Mouse (Mus musculus) testis, adult 2 months (tissue): ENCODE data around the gene Slc5a10. TPM values are rescaled to one million over a fixed set of nuclear protein-coding genes. Genes with fewer than 3 reads are reported as not detected.

Experiments used
- H3K27ac ChIP-seq: fragments of 200-500 bp; 2 replicates; pipeline ENCODE4 v1.5.1; 2012; ENCODE audit warnings: low read depth, low read length; ENCODE audit not compliant: control insufficient read depth, insufficient read depth
- H3K27me3 ChIP-seq: fragments of 200-500 bp; 2 replicates; pipeline ENCODE4 v1.6.1; 2012; ENCODE audit warnings: mild to moderate bottlenecking, low read length, moderate library complexity; ENCODE audit not compliant: control insufficient read depth, insufficient read depth
- H3K36me3 ChIP-seq: fragments of 200-500 bp; 2 replicates; pipeline ENCODE4 v1.6.1; 2012; ENCODE audit warnings: mild to moderate bottlenecking, low read length; ENCODE audit not compliant: control insufficient read depth, insufficient read depth
- H3K4me1 ChIP-seq: fragments of 200-500 bp; 2 replicates; pipeline ENCODE4 v1.6.1; 2012; ENCODE audit warnings: low read length; ENCODE audit not compliant: control insufficient read depth, insufficient read depth
- H3K4me3 ChIP-seq: fragments of 200-500 bp; 2 replicates; pipeline ENCODE4 v1.5.1; 2012; ENCODE audit warnings: low read depth, mild to moderate bottlenecking, low read length, moderate library complexity, mixed read lengths; ENCODE audit not compliant: control insufficient read depth
- CTCF ChIP-seq: fragments of 200-500 bp; IDR thresholded peaks from 2 replicates; pipeline ENCODE4 v1.5.1; 2012; ENCODE audit warnings: low read depth, mild to moderate bottlenecking, inconsistent platforms, low read length, moderate library complexity; ENCODE audit not compliant: control insufficient read depth, insufficient read depth, insufficient replicate concordance
- POLR2A ChIP-seq: fragments of 200-500 bp; IDR thresholded peaks from 2 replicates; pipeline ENCODE4 v1.6.1; 2012; ENCODE audit warnings: low read depth, mild to moderate bottlenecking, inconsistent platforms, low read length, moderate library complexity; ENCODE audit not compliant: control insufficient read depth
- polyA plus RNA-seq: library from polyadenylated mRNA; depleted of rRNA; stranded (reverse); fragments of >200 nt; gene quantifications from 2 replicates; pipeline ENCODE4 v1.2.3, GENCODE M21; 2012

Slc5a10 gene
- polyA plus RNA-seq, 1 experiment, result 0.27 TPM

GRCm38 (mm10) chr11:61659011-61659858, 61.4 kb downstream of the Slc5a10 start:
- Histone ChIP-seq H3K27me3 (no peaks in the 10 kb centered on the region), H3K4me1 (no peaks in the 10 kb centered on the region), H3K4me3 (no peak overlapping the region), H3K36me3 (no peaks in the 10 kb centered on the region), H3K27ac (no peak overlapping the region)
- TF ChIP-seq CTCF (no peak), POLR2A (no peak)

- Histone ChIP-seq H3K27me3 (no peaks in the 10 kb centered on the region), H3K27ac (no peak overlapping the region), H3K36me3 (no peaks in the 10 kb centered on the region), H3K4me1 (no peaks in the 10 kb centered on the region), H3K4me3 (no peak overlapping the region)
- TF ChIP-seq CTCF, result no peak
Observed at GRCm38 (mm10) chr11:61658360-61658922, 62.2 kb downstream of the Slc5a10 start.

- TF ChIP-seq POLR2A (no peak), CTCF (no peak)
- Histone ChIP-seq H3K36me3 (no peaks in the 10 kb centered on the region), H3K27ac (no peak overlapping the region), H3K4me1 (no peaks in the 10 kb centered on the region), H3K4me3 (no peak overlapping the region), H3K27me3 (no peaks in the 10 kb centered on the region)
Observed at GRCm38 (mm10) chr11:61657432-61657831, 63.2 kb downstream of the Slc5a10 start.

GRCm38 (mm10) chr11:61656148-61656850, 64.3 kb downstream of the Slc5a10 start:
- no peak for TF ChIP-seq POLR2A
- TF ChIP-seq CTCF, result no peak
- no peaks in the 10 kb centered on the region for H3K4me1 ChIP-seq
- H3K4me3 ChIP-seq, result no peak overlapping the region
- no peaks in the 10 kb centered on the region for H3K36me3 ChIP-seq
- H3K27ac ChIP-seq, result no peak overlapping the region
- no peaks in the 10 kb centered on the region for H3K27me3 ChIP-seq

GRCm38 (mm10) chr11:61655649-61656048, 65.0 kb downstream of the Slc5a10 start:
- TF ChIP-seq POLR2A, result no peak
- no peak for TF ChIP-seq CTCF

GRCm38 (mm10) chr11:61654786-61655311, 65.8 kb downstream of the Slc5a10 start:
- H3K27me3 ChIP-seq, result no peaks in the 10 kb centered on the region
- H3K4me1 ChIP-seq, result no peaks in the 10 kb centered on the region
- TF ChIP-seq POLR2A, result no peak
- TF ChIP-seq CTCF, result no peak
- H3K4me3 ChIP-seq, result no peak overlapping the region
- H3K27ac ChIP-seq, result no peak overlapping the region
- no peaks in the 10 kb centered on the region for H3K36me3 ChIP-seq

More at GRCm38 (mm10) chr11:61655649-61656048, 65.0 kb downstream of the Slc5a10 start:
- Histone ChIP-seq H3K36me3 (no peaks in the 10 kb centered on the region), H3K4me1 (no peaks in the 10 kb centered on the region), H3K27me3 (no peaks in the 10 kb centered on the region), H3K4me3 (no peak overlapping the region), H3K27ac (no peak overlapping the region)

- TF ChIP-seq CTCF, result no peak
- TF ChIP-seq POLR2A, result no peak
- Histone ChIP-seq H3K4me1 (no peaks in the 10 kb centered on the region), H3K36me3 (no peaks in the 10 kb centered on the region), H3K27me3 (no peaks in the 10 kb centered on the region), H3K4me3 (no peak overlapping the region), H3K27ac (no peak overlapping the region)
Observed at GRCm38 (mm10) chr11:61653568-61653967, 67.1 kb downstream of the Slc5a10 start.
